Mouse (Mus musculus) spleen, adult 18-20 months (tissue): ENCODE measurements at regions not wholly inside any gene's neighbourhood (a gene's known extent, or its start where the extent isn't known, plus 50 kb on each side); places are given as distances from the start of the nearest gene placed in this dataset.

ENCODE experiments used
- DNase-seq, 2 experiments: peaks; one replicate each; pipeline ENCODE4 v3.0.0; 2022; ENCODE audit warnings: mixed read lengths in 2 of 2

DNA sequence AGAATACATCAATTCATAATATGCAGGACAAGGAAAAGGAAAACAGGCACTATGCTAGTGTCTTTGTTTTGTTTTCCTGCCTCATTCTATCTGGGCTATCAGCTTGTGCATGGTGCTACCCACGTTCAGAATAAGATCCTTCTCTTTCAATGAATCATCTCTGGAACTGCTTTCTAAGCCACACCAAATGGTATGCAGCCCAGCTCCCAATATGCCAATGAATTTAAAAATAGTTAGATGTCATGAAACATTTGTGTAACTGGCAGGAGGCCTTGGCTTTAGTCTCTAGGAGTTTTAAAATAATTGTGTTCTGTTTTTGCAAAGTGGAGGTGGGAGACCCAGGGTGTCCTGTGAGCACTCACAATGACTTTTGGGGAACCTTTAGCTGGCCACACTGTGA lies 603.1 kb upstream of the Sema6d start:
- DNase-seq = no peak

DNA sequence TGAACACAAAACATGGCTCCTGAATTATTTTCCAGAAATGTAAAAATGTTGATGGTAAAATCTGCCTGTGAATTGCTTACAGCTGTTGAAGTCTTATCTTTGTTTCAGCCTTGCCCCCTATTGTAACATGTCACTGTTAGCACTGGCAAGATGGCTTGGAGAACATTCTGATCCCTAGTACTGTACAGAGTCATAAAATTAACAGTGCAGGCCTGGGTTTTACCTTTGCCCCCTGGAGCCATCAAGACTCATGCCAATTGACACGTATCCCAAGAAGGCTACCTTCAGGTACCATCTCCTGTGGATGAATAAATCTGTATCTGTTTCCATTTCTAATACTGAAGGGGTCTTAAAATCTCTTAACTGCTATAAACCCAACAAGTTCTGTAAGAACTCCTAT lies 583.6 kb upstream of the Sema6d start:
- DNase-seq = no peak

DNA sequence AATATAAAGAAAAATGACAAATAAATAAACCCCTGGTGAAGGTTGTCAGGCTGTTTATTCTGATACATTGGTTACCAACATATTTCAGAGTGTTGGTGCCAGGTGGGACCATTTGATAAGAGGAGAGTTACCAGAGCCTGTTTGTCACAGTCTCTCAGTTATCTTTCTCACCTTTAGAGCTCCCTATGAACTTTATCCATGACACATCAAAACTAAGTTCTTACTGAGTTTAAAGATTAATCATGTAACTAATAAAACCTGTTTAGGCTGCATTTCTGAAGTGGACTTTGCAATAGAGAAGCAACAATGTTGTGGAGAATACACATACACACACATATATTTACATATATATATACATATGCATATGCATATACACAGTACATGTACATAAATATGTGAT lies 582.7 kb upstream of the Sema6d start:
- no peak for DNase-seq

GRCm38 (mm10) chr2:123528915-123529314 lies 560.9 kb upstream of the Sema6d start:
- no peak for DNase-seq

- no peak for DNase-seq
These were observed 556.6 kb upstream of the Sema6d start for GRCm38 (mm10) chr2:123532946-123533791.

- no peak for DNase-seq
These were observed 538.4 kb upstream of the Sema6d start for GRCm38 (mm10) chr2:123551249-123551850.

DNA sequence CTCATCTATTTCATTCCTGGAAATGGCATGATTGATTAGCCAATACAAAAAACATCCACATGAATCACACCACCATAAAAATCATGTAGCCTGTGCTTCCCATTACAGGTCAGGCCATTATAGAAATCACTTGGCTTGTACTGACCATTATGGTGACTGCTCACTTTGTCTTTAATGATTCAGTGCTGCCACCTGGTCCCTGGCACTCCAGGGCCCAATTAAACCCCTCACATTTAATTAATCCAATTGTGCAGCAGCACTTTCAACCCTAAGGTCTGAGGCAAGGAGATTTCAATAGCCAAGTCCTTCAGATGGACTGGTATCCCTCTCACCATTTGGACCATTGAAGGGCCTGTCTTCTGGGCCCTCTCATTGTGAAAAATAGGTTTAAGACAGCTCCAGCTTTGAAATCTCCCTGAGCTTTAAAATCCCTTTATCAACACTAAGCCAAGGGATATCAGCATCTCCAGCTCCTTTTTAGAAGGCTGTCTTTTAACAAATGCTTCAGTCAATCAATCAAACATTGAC lies 531.6 kb upstream of the Sema6d start:
- DNase-seq = no peak
